Mouse (Mus musculus) neutrophil, adult 5-6 weeks (primary cell): ENCODE measurements around the gene Ttc17. TPM values are rescaled to one million over a fixed set of nuclear protein-coding genes. Genes with fewer than 3 reads are reported as not detected.

Experiments
- ATAC-seq: fragments of 151-379, 151-347 bp; 2 replicates; pipeline ENCODE4 v1.8.0; 2017; ENCODE audit warnings: mild to moderate bottlenecking, moderate TSS enrichment; ENCODE audit not compliant: insufficient number of reproducible peaks, poor library complexity, low FRiP score, severe bottlenecking; ENCODE audit errors: extremely low read depth
- total RNA-seq: library from RNA; stranded (forward); fragments of 200-1000 nt; gene quantifications from 2 replicates; pipeline ENCODE4 v1.2.3, GENCODE M21; 2017

Ttc17 gene
- total RNA-seq, 1 experiment from 2014 or later: 41.3 TPM

DNA sequence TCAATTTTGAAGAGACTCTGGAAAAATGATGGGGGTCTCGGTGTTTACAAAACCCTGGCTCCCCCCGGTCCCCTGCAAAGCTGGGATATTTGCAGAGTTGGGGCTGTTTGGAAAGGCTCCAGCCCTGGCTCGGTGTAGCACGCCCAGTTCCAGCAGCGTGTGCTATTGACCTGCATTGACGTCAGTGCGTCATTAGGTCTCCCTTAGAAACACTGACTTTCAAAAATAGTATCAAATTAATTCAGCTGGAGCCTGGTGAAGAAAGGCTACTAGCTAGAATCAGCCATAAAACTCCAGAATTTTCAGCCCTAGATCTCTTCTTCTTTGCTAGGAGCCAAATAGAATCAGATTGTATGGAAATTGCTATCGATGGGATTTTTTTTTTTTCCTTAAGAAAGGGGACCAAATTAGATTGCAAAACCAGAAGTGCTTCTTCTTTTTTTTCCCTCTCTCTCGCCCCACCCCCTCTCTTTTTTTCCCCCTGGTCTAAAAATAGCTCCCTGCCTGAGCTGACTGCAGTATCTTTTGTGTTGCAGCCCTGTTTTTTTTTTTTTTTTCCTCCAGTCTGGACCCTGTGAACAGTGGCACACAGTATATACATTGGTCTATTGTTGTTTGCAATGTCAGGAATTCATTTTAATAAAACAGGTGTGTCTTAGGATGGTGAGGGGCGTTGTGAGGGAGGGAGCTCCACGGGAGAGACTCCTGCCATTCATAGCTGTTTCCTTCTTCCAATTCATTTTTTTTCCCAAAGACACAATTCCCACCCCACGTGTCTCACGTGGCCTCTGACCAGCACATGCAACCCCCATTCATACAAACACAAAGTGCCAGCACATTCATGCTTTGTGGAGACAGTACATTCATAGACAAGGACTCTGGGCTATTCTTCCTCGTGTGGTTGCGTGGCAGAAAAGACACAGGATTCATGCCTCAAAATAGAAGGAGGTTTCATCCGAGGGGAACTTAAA, 141.0 kb downstream of the Ttc17 start:
- ATAC-seq: no peak

DNA sequence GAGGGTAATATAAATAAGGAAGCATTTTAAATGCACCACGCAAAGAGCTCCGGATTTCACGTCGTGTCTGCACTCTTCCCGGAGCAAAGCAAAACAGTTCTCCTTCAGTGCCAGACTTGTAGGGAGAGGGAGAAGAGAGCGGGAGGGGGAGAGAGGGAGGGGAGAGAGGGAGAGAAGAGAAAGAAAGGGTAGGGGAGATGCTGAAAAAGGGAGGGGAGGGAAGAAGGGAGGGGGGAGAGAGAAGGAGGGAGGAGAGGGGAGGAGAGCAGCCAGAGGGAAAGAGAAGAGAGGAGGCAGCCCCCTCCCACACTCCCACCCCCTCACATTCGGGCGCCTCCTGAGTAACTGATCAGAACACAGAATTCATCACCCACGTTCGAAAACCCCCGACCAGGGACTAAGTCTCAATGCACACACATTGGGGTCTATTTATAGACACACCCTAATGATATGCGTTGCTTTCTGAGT, 141.8 kb downstream of the Ttc17 start:
- no peak for ATAC-seq

DNA sequence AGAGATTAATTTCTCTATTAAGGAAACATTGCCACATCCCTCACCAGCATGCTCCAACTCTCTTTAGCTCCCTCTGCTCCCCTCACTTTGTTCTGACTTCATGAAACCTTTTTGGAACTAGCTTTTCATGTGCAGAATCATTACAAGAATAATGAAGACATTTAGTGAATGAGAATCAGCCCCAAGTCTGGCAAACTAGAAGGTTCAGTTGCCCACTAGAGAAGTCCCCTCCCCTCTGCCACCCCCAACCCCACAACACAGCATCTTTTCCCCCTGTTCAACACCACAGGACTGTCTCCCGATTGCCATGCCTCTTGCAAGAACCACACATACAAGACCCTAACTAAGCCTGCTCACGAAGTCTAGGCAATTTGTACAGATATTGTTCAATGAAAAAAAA, 142.5 kb downstream of the Ttc17 start:
- ATAC-seq: no peak

DNA sequence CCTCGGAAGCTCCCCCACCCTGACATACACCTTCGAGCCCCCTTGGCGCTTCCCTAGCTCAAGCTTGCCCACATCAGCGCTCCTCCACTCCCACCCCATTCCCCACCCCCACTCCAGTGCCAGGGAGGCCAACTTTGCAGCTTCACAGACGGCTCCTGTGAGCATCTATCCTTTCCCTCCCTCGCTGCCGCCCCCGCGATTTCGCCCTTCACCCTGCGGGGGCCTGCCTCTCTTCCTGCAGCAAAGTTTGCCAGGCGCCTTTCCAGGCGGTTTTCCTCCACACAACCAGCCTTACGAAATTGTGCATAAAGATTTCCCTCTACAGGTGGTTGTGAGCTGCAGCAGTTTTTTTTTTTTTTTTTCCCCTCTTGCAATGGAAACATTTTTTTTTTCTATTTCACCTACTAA, 143.0 kb downstream of the Ttc17 start:
- no peak for ATAC-seq

DNA sequence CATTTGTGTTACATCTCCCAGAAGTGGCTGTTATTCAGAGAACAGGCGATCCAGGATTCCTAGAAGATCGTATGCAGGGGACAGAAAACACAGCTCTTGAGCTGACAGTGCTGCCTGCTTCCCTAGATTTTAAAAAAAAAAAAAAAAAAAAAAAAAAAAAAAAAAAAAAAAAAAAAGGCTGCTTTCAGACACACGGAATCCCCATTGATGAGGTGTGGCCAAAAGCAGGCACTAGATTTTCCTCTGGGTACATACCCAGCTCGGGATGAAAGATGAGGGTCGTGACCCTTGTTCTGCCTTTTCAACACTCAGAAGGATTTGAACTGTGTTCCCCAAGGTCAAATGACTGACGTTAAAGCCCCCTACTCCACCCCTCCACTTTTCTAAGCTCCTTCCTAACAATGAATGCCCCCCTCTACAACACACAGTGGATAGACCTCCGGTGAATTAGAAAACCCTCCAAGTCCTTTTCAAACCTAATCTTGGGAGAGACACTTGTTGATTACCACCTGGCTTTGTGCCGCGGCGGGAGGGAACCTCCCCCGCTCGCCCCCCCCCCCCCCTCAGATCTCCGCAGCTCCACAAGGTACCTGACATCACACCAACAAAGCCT, 143.5 kb downstream of the Ttc17 start:
- no peak for ATAC-seq

DNA sequence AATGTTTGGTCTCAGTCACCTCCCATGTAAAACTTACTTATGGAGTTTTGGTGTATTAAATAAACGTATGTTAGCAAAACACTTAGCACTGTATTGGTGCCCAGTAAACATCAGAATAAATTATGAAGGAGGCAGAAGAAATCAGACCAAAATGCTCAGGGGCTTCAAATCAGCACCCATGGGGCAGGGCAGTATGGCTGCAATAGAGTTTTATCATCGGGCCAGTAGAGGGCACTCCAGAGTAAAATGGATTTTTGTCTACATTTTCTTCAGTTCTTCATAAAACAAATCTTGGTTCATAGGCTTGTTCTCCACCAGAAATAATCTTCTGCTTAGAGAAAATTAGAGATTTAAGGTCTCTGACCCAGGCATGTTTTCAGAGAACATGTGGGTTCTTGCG, 152.4 kb downstream of the Ttc17 start:
- no peak for ATAC-seq

Other genes with a start within 250 kb of the Ttc17 start
- gene Hsd17b12, start 248.7 kb downstream of the Ttc17 start, total RNA-seq: 23.8 and 31.5 TPM in 2 replicates
- 91.6 and 94.6 TPM in 2 replicates for gene Api5, start 31.4 kb upstream of the Ttc17 start, total RNA-seq